Mouse (Mus musculus): ENCODE data around the gene Tmem72. TPM values are rescaled to one million over a fixed set of nuclear protein-coding genes. Genes with fewer than 3 reads are reported as not detected.

The Tmem72 gene
- polyA plus RNA-seq, 1 experiment from 2014 or later, result 0.01 TPM

GRCm38 (mm10) chr6:116674283-116674886, 42.3 kb downstream of the Tmem72 start:
- Histone ChIP-seq H3K4me1 (ENCODE audit: insufficient read depth, low read depth, low read length) (peaks cover 10% of the 10 kb centered on the region; the same call in 1 of the 2 replicates), H3K4me3 (ENCODE audit: low read depth, low read length) (peak overlapping the region; percentile 42), H3K4me2 (replicated peaks; ENCODE audit: low read depth, low read length) (peak overlapping the region; percentile 69), H3K27me3 (replicated peaks; ENCODE audit: insufficient read depth, low read length) (no peaks in the 10 kb centered on the region), H3K9ac (replicated peaks; ENCODE audit: low read depth) (peak overlapping the region; percentile 23; the same call in 1 of the 2 replicates), H3K36me3 (ENCODE audit: insufficient read depth, low read length) (no peaks in the 10 kb centered on the region), H3K9me3 (ENCODE audit: low read length) (no peaks in the 10 kb centered on the region), H3K27ac (ENCODE audit: low read length) (peak overlapping the region; percentile 66)
- ATAC-seq, result no peak; the same call in 1 of the 2 replicates
- DNase-seq (ENCODE audit: low spot score), result peak; percentile 17
- WGBS, result 19% methylated on average over 16 of the region's 16 CpGs
- no peak for TF ChIP-seq CTCF (IDR thresholded peaks at IDR 0.05)

GRCm38 (mm10) chr6:116673471-116674282, 43.0 kb downstream of the Tmem72 start, which contains the start of gene Rassf4:
TSS of gene Rassf4 (minus strand) at chr6:116673952.
- peak within 1 kb of the TSS; percentile 69 for H3K4me2 ChIP-seq (replicated peaks; ENCODE audit: low read depth, low read length)
- H3K4me1 ChIP-seq (ENCODE audit: insufficient read depth, low read depth, low read length), result peaks cover 10% of the 10 kb centered on the region; the same call in 1 of the 2 replicates
- no peak for TF ChIP-seq EP300 (IDR thresholded peaks at IDR 0.05)
- no peak for TF ChIP-seq CTCF (IDR thresholded peaks at IDR 0.05)
- H3K36me3 ChIP-seq (ENCODE audit: insufficient read depth, low read length), result no peaks in the 10 kb centered on the region
- peak within 1 kb of the TSS; percentile 23; the same call in 1 of the 2 replicates for H3K9ac ChIP-seq (replicated peaks; ENCODE audit: low read depth)
- H3K4me3 ChIP-seq (ENCODE audit: low read depth, low read length), result peak within 1 kb of the TSS; percentile 42
- DNase-seq (ENCODE audit: low spot score), result peak; percentile 80
- under 1% methylated on average over 43 of the region's 44 CpGs for WGBS
- peak; percentile 91 for ATAC-seq
- H3K9me3 ChIP-seq (ENCODE audit: low read length), result no peaks in the 10 kb centered on the region
- no peaks in the 10 kb centered on the region for H3K27me3 ChIP-seq (replicated peaks; ENCODE audit: insufficient read depth, low read length)
- peak within 1 kb of the TSS; percentile 66 for H3K27ac ChIP-seq (ENCODE audit: low read length)

GRCm38 (mm10) chr6:116672349-116672748, 44.4 kb downstream of the Tmem72 start:
- DNase-seq (ENCODE audit: low spot score) (no peak), ATAC-seq (no peak)
- Histone ChIP-seq H3K4me2 (replicated peaks; ENCODE audit: low read depth, low read length) (no peak overlapping the region), H3K9me3 (ENCODE audit: low read length) (no peaks in the 10 kb centered on the region), H3K4me3 (ENCODE audit: low read depth, low read length) (no peak overlapping the region), H3K36me3 (ENCODE audit: insufficient read depth, low read length) (no peaks in the 10 kb centered on the region), H3K27me3 (replicated peaks; ENCODE audit: insufficient read depth, low read length) (no peaks in the 10 kb centered on the region), H3K27ac (ENCODE audit: low read length) (no peak overlapping the region), H3K4me1 (ENCODE audit: insufficient read depth, low read depth, low read length) (peaks cover 10% of the 10 kb centered on the region; the same call in 1 of the 2 replicates), H3K9ac (replicated peaks; ENCODE audit: low read depth) (no peak overlapping the region)
- WGBS, result 66% methylated on average over 5 of the region's 5 CpGs
- no peak for TF ChIP-seq CTCF (IDR thresholded peaks at IDR 0.05)
- TF ChIP-seq EP300 (IDR thresholded peaks at IDR 0.05), result no peak

- no peak for ATAC-seq
- 93% methylated on average over 4 of the region's 4 CpGs for WGBS
- Histone ChIP-seq H3K27me3 (replicated peaks; ENCODE audit: insufficient read depth, low read length) (no peaks in the 10 kb centered on the region), H3K9ac (replicated peaks; ENCODE audit: low read depth) (no peak overlapping the region), H3K4me3 (ENCODE audit: low read depth, low read length) (no peak overlapping the region), H3K4me2 (replicated peaks; ENCODE audit: low read depth, low read length) (no peak overlapping the region), H3K27ac (ENCODE audit: low read length) (no peak overlapping the region), H3K9me3 (ENCODE audit: low read length) (no peaks in the 10 kb centered on the region), H3K4me1 (ENCODE audit: insufficient read depth, low read depth, low read length) (peaks cover 10% of the 10 kb centered on the region; the same call in 1 of the 2 replicates), H3K36me3 (ENCODE audit: insufficient read depth, low read length) (no peaks in the 10 kb centered on the region)
- DNase-seq (ENCODE audit: low spot score), result no peak
- TF ChIP-seq EP300 (IDR thresholded peaks at IDR 0.05) (no peak), CTCF (IDR thresholded peaks at IDR 0.05) (no peak)
These were observed 44.9 kb downstream of the Tmem72 start for GRCm38 (mm10) chr6:116671768-116672167.

- H3K36me3 ChIP-seq (ENCODE audit: insufficient read depth, low read length), result no peaks in the 10 kb centered on the region
- H3K4me2 ChIP-seq (replicated peaks; ENCODE audit: low read depth, low read length), result no peak overlapping the region
- no peak for TF ChIP-seq EP300 (IDR thresholded peaks at IDR 0.05)
- TF ChIP-seq CTCF (IDR thresholded peaks at IDR 0.05), result no peak
- no peaks in the 10 kb centered on the region for H3K27me3 ChIP-seq (replicated peaks; ENCODE audit: insufficient read depth, low read length)
- H3K4me1 ChIP-seq (ENCODE audit: insufficient read depth, low read depth, low read length), result peaks cover 10% of the 10 kb centered on the region; the same call in 1 of the 2 replicates
- 42% methylated on average over 4 of the region's 5 CpGs for WGBS
- no peak overlapping the region for H3K4me3 ChIP-seq (ENCODE audit: low read depth, low read length)
- H3K9me3 ChIP-seq (ENCODE audit: low read length), result no peaks in the 10 kb centered on the region
- ATAC-seq (no peak), DNase-seq (ENCODE audit: low spot score) (peak; percentile 21)
- no peak overlapping the region for H3K9ac ChIP-seq (replicated peaks; ENCODE audit: low read depth)
- no peak overlapping the region for H3K27ac ChIP-seq (ENCODE audit: low read length)
These were observed 45.7 kb downstream of the Tmem72 start for GRCm38 (mm10) chr6:116671031-116671430.

- ATAC-seq, result no peak
- no peak for DNase-seq (ENCODE audit: low spot score)
- Histone ChIP-seq H3K4me1 (ENCODE audit: insufficient read depth, low read depth, low read length) (peaks cover 10% of the 10 kb centered on the region; the same call in 1 of the 2 replicates), H3K36me3 (ENCODE audit: insufficient read depth, low read length) (no peaks in the 10 kb centered on the region), H3K9ac (replicated peaks; ENCODE audit: low read depth) (no peak overlapping the region), H3K4me3 (ENCODE audit: low read depth, low read length) (no peak overlapping the region), H3K9me3 (ENCODE audit: low read length) (no peaks in the 10 kb centered on the region), H3K27ac (ENCODE audit: low read length) (no peak overlapping the region), H3K4me2 (replicated peaks; ENCODE audit: low read depth, low read length) (no peak overlapping the region), H3K27me3 (replicated peaks; ENCODE audit: insufficient read depth, low read length) (no peaks in the 10 kb centered on the region)
- TF ChIP-seq EP300 (IDR thresholded peaks at IDR 0.05), result no peak
- peak; percentile 19; the same call in 1 of the 2 replicates for TF ChIP-seq CTCF (IDR thresholded peaks at IDR 0.05)
- 54% methylated on average over 6 of the region's 6 CpGs for WGBS
These were observed 46.6 kb downstream of the Tmem72 start for GRCm38 (mm10) chr6:116670144-116670543.
